Mouse (Mus musculus) midbrain, embryonic 11.5 days (tissue): ENCODE results near the gene Mvb12a. TPM values are rescaled to one million over a fixed set of nuclear protein-coding genes. Genes with fewer than 3 reads are reported as not detected.
A peak's percentile ranks its signal among the peaks of the same experiment; 100 is the strongest.

Experiments used
- ATAC-seq: fragments of 200-750 bp; cut with Nextera tagmentation; 2 replicates; pipeline ENCODE4 v1.8.0; 2017; ENCODE audit warnings: moderate TSS enrichment, moderate library complexity; ENCODE audit not compliant: low FRiP score
- DNase-seq: peaks from one replicate; pipeline ENCODE4 v3.0.0; 2015; ENCODE audit warnings: low spot score; ENCODE audit errors: missing footprints
- H3K27ac ChIP-seq: fragments of 300-500 bp; sonication (generic); 2 replicates; pipeline ENCODE4 v1.5.1; 2014; ENCODE audit warnings: low read depth, low read length
- H3K27me3 ChIP-seq: fragments of 300-500 bp; sonication (generic); 2 replicates; pipeline ENCODE4 v1.6.1; 2014; ENCODE audit warnings: mild to moderate bottlenecking, low read length, moderate library complexity, mixed read lengths; ENCODE audit not compliant: control insufficient read depth, insufficient read depth
- H3K36me3 ChIP-seq: fragments of 300-500 bp; sonication (generic); 2 replicates; pipeline ENCODE4 v1.6.1; 2014; ENCODE audit warnings: mild to moderate bottlenecking, low read length, moderate library complexity, mixed read lengths; ENCODE audit not compliant: control insufficient read depth, insufficient read depth
- H3K4me1 ChIP-seq: fragments of 300-500 bp; sonication (generic); 2 replicates; pipeline ENCODE4 v1.6.1; 2014; ENCODE audit warnings: low read length; ENCODE audit not compliant: control insufficient read depth, insufficient read depth
- H3K4me2 ChIP-seq: fragments of 300-500 bp; sonication (generic); 2 replicates; pipeline ENCODE4 v1.6.1; 2014; ENCODE audit warnings: mild to moderate bottlenecking, moderate library complexity
- H3K4me3 ChIP-seq: fragments of 300-500 bp; sonication (generic); 2 replicates; pipeline ENCODE4 v1.5.1; 2014; ENCODE audit warnings: low read depth, low read length
- H3K9ac ChIP-seq: fragments of 300-500 bp; sonication (generic); 2 replicates; pipeline ENCODE4 v1.6.1; 2014; ENCODE audit warnings: low read length
- H3K9me3 ChIP-seq: fragments of 300-500 bp; sonication (generic); 2 replicates; pipeline ENCODE4 v1.6.1; 2016; ENCODE audit warnings: low read length; ENCODE audit not compliant: control insufficient read depth
- WGBS: fragments of 180-500 bp; shearing (Covaris S2); extraction: QIAGEN DNeasy Blood & Tissue Kit; methylation state at CpG from one replicate; pipeline ENCODE4 v1.1.7; 2014; 5-methylcytosine and 5-hydroxymethylcytosine counted together
- polyA plus RNA-seq: library from polyadenylated mRNA; unstranded; fragments of >200 nt; fragmentation: Nextera tagmentation; extraction: Ambion mirVana; gene quantifications from 2 replicates; pipeline ENCODE4 v1.2.1, GENCODE M21; 2014

Gene Mvb12a
- polyA plus RNA-seq, 1 experiment from 2014 or later, result 51.0 TPM

GRCm38 (mm10) chr8:71558071-71558957 lies 15.6 kb downstream of the Mvb12a start, which contains the start of gene Tmem221:
TSS of gene Tmem221 (minus strand) at chr8:71558871.
- H3K9me3 ChIP-seq, result no peaks in the 10 kb centered on the region
- H3K4me2 ChIP-seq, result peak within 1 kb of the TSS; percentile 41
- H3K4me1 ChIP-seq, result no peaks in the 10 kb centered on the region
- H3K27me3 ChIP-seq, result peaks cover 69% of the 10 kb centered on the region
- DNase-seq, result peak; percentile 83
- H3K9ac ChIP-seq, result no peak within 1 kb of the TSS
- ATAC-seq, result peak; percentile 6; the same call in 1 of the 2 replicates
- no peak within 1 kb of the TSS for H3K27ac ChIP-seq
- H3K4me3 ChIP-seq, result peak within 1 kb of the TSS; percentile 19
- WGBS, result 4% methylated on average over 70 of the region's 70 CpGs
- H3K36me3 ChIP-seq, result no peaks in the 10 kb centered on the region

- 1% methylated on average over 24 of the region's 24 CpGs for WGBS
These were observed 16.4 kb downstream of the Mvb12a start for GRCm38 (mm10) chr8:71558958-71559690.

GRCm38 (mm10) chr8:71560071-71560470 lies 17.3 kb downstream of the Mvb12a start:
- H3K27ac ChIP-seq, result no peak overlapping the region
- ATAC-seq, result no peak
- H3K4me2 ChIP-seq, result no peak overlapping the region
- DNase-seq, result no peak
- peaks cover 5% of the 10 kb centered on the region for H3K9me3 ChIP-seq
- no peaks in the 10 kb centered on the region for H3K36me3 ChIP-seq
- WGBS, result 78% methylated on average over 3 of the region's 3 CpGs
- H3K4me3 ChIP-seq, result no peak overlapping the region
- H3K9ac ChIP-seq, result no peak overlapping the region
- H3K4me1 ChIP-seq, result no peaks in the 10 kb centered on the region
- H3K27me3 ChIP-seq, result peaks cover 69% of the 10 kb centered on the region

More at GRCm38 (mm10) chr8:71558958-71559690, 16.4 kb downstream of the Mvb12a start:
- Histone ChIP-seq H3K9me3 (peaks cover 2% of the 10 kb centered on the region), H3K4me1 (no peaks in the 10 kb centered on the region), H3K9ac (no peak overlapping the region), H3K36me3 (no peaks in the 10 kb centered on the region), H3K4me3 (peak overlapping the region; percentile 19), H3K27me3 (peaks cover 69% of the 10 kb centered on the region), H3K27ac (no peak overlapping the region), H3K4me2 (peak overlapping the region; percentile 41)
- DNase-seq (peak; percentile 88), ATAC-seq (peak; percentile 53)

- Histone ChIP-seq H3K9ac (no peak overlapping the region), H3K27ac (no peak overlapping the region), H3K9me3 (peaks cover 5% of the 10 kb centered on the region), H3K4me3 (no peak overlapping the region), H3K27me3 (peaks cover 67% of the 10 kb centered on the region), H3K4me1 (no peaks in the 10 kb centered on the region), H3K4me2 (no peak overlapping the region), H3K36me3 (no peaks in the 10 kb centered on the region)
- WGBS, result 82% methylated on average over 5 of the region's 5 CpGs
- DNase-seq (no peak), ATAC-seq (no peak)
These were observed 18.0 kb downstream of the Mvb12a start for GRCm38 (mm10) chr8:71560765-71561164.

GRCm38 (mm10) chr8:71561401-71561800 lies 18.7 kb downstream of the Mvb12a start:
- ATAC-seq, result 0 out of 2 replicates have a peak, but pooled peaks have one; percentile 20
- Histone ChIP-seq H3K4me2 (no peak overlapping the region), H3K9me3 (peaks cover 5% of the 10 kb centered on the region), H3K4me3 (no peak overlapping the region), H3K27me3 (peaks cover 65% of the 10 kb centered on the region), H3K9ac (no peak overlapping the region), H3K4me1 (no peaks in the 10 kb centered on the region), H3K27ac (no peak overlapping the region), H3K36me3 (no peaks in the 10 kb centered on the region)
- peak; percentile 97 for DNase-seq
- 4% methylated on average over 15 of the region's 15 CpGs for WGBS

GRCm38 (mm10) chr8:71562751-71563150 lies 20.0 kb downstream of the Mvb12a start:
- Histone ChIP-seq H3K9me3 (peaks cover 5% of the 10 kb centered on the region), H3K4me1 (no peaks in the 10 kb centered on the region), H3K36me3 (no peaks in the 10 kb centered on the region), H3K4me2 (peak overlapping the region; percentile 34), H3K27me3 (peaks cover 53% of the 10 kb centered on the region), H3K9ac (no peak overlapping the region), H3K4me3 (no peak overlapping the region), H3K27ac (no peak overlapping the region)
- WGBS, result under 1% methylated on average over 33 of the region's 33 CpGs
- DNase-seq (peak; percentile 95), ATAC-seq (peak; percentile 59)

- H3K9ac ChIP-seq, result no peak overlapping the region
- H3K36me3 ChIP-seq, result no peaks in the 10 kb centered on the region
- peaks cover 5% of the 10 kb centered on the region for H3K9me3 ChIP-seq
- peak; percentile 84 for DNase-seq
- peaks cover 43% of the 10 kb centered on the region for H3K27me3 ChIP-seq
- no peak overlapping the region for H3K27ac ChIP-seq
- H3K4me1 ChIP-seq, result no peaks in the 10 kb centered on the region
- 90% methylated on average over 4 of the region's 4 CpGs for WGBS
- H3K4me3 ChIP-seq, result no peak overlapping the region
- no peak for ATAC-seq
- no peak overlapping the region for H3K4me2 ChIP-seq
These were observed 21.3 kb downstream of the Mvb12a start for GRCm38 (mm10) chr8:71563992-71564391.

GRCm38 (mm10) chr8:71566501-71566900 lies 23.8 kb downstream of the Mvb12a start, which contains the start of gene Nxnl1:
TSS of gene Nxnl1 (minus strand) at chr8:71566601.
- no peak within 1 kb of the TSS for H3K9ac ChIP-seq
- WGBS, result 45% methylated on average over 3 of the region's 3 CpGs

GRCm38 (mm10) chr8:71567587-71567986 lies 24.9 kb downstream of the Mvb12a start:
- no peak for ATAC-seq
- H3K36me3 ChIP-seq, result no peaks in the 10 kb centered on the region
- H3K4me1 ChIP-seq, result peaks cover 6% of the 10 kb centered on the region
- H3K9me3 ChIP-seq, result peaks cover 5% of the 10 kb centered on the region
- DNase-seq, result no peak
- H3K4me3 ChIP-seq, result no peak overlapping the region
- no peak overlapping the region for H3K4me2 ChIP-seq
- H3K27me3 ChIP-seq, result peaks cover 10% of the 10 kb centered on the region
- no peak overlapping the region for H3K27ac ChIP-seq
- WGBS, result 74% methylated on average over 7 of the region's 7 CpGs
- no peak overlapping the region for H3K9ac ChIP-seq

More at GRCm38 (mm10) chr8:71566501-71566900, 23.8 kb downstream of the Mvb12a start, which contains the start of gene Nxnl1:
- ATAC-seq (no peak), DNase-seq (no peak)
- H3K4me1 ChIP-seq, result peaks cover 6% of the 10 kb centered on the region
- H3K4me3 ChIP-seq, result no peak within 1 kb of the TSS
- H3K27ac ChIP-seq, result no peak within 1 kb of the TSS
- H3K27me3 ChIP-seq, result peaks cover 21% of the 10 kb centered on the region
- peaks cover 5% of the 10 kb centered on the region for H3K9me3 ChIP-seq
- H3K4me2 ChIP-seq, result no peak within 1 kb of the TSS
- H3K36me3 ChIP-seq, result no peaks in the 10 kb centered on the region
